Mouse (Mus musculus) ES-Bruce4 (cell line): ENCODE results near the gene Nol4l. TPM values are rescaled to one million over a fixed set of nuclear protein-coding genes. Genes with fewer than 3 reads are reported as not detected.
"Not testable (repeated sequence)": the region's sequence is repeated elsewhere in the genome, so short reads cannot be mapped to it uniquely, and the experiment has no call there.

ENCODE experiments used
- H3K27ac ChIP-seq: 2 replicates; pipeline ENCODE4 v1.5.1; 2012; ENCODE audit warnings: low read length, inconsistent platforms; ENCODE audit not compliant: insufficient read depth
- H3K27me3 ChIP-seq: 2 replicates; pipeline ENCODE4 v1.6.1; 2012; ENCODE audit warnings: mild to moderate bottlenecking, low read length, inconsistent platforms; ENCODE audit not compliant: control insufficient read depth, poor library complexity, insufficient read depth, severe bottlenecking
- H3K36me3 ChIP-seq: 2 replicates; pipeline ENCODE4 v1.6.1; 2012; ENCODE audit warnings: inconsistent platforms, mild to moderate bottlenecking, low read length, moderate library complexity; ENCODE audit not compliant: control insufficient read depth, poor library complexity, insufficient read depth, severe bottlenecking
- H3K4me1 ChIP-seq: one replicate; pipeline ENCODE4 v1.8.1; 2011; ENCODE audit warnings: low read length; ENCODE audit not compliant: control insufficient read depth, insufficient read depth
- H3K4me3 ChIP-seq: 2 replicates; pipeline ENCODE4 v1.5.1; 2011; ENCODE audit warnings: low read depth, mild to moderate bottlenecking, low read length
- H3K9ac ChIP-seq: 2 replicates; pipeline ENCODE4 v1.6.1; 2012; ENCODE audit warnings: low read depth, mild to moderate bottlenecking, inconsistent platforms; ENCODE audit not compliant: poor library complexity, severe bottlenecking
- H3K9me3 ChIP-seq: replicated peaks from 2 replicates; pipeline ENCODE4 v1.6.1; 2012; ENCODE audit warnings: mild to moderate bottlenecking, low read length, inconsistent platforms; ENCODE audit not compliant: control insufficient read depth, poor library complexity, insufficient read depth, severe bottlenecking
- CTCF ChIP-seq: IDR thresholded peaks from one replicate; pipeline ENCODE4 v1.8.1; 2011; ENCODE audit warnings: low read depth, low read length
- EP300 ChIP-seq: IDR thresholded peaks from 2 replicates; pipeline ENCODE4 v1.6.1; 2011; ENCODE audit warnings: low read depth, low read length; ENCODE audit not compliant: insufficient read depth
- POLR2A ChIP-seq: IDR thresholded peaks from one replicate; pipeline ENCODE4 v1.8.1; 2011; ENCODE audit warnings: low read length; ENCODE audit not compliant: insufficient read depth
- polyA plus RNA-seq: library from polyadenylated mRNA; stranded (reverse); fragments of >200 nt; gene quantifications from 2 replicates; pipeline ENCODE4 v1.2.4, GENCODE M21; 2011; ENCODE audit warnings: low read depth; ENCODE audit not compliant: missing spikeins, insufficient read depth, insufficient read length

Nol4l gene
- polyA plus RNA-seq, 1 experiment: 11.5 TPM

- H3K9me3 ChIP-seq: no peaks in the 10 kb centered on the region
- peak overlapping the region; percentile 88 for H3K27ac ChIP-seq
- no peak overlapping the region for H3K4me3 ChIP-seq
- H3K4me1 ChIP-seq: peaks cover 2% of the 10 kb centered on the region
- no peaks in the 10 kb centered on the region for H3K27me3 ChIP-seq
- H3K9ac ChIP-seq: no peak overlapping the region
- no peak for TF ChIP-seq CTCF
- no peak for TF ChIP-seq EP300
- no peak for TF ChIP-seq POLR2A
- peaks cover 30% of the 10 kb centered on the region for H3K36me3 ChIP-seq
These were observed 158.9 kb downstream of the Nol4l start for GRCm38 (mm10) chr2:153370871-153371270.

DNA sequence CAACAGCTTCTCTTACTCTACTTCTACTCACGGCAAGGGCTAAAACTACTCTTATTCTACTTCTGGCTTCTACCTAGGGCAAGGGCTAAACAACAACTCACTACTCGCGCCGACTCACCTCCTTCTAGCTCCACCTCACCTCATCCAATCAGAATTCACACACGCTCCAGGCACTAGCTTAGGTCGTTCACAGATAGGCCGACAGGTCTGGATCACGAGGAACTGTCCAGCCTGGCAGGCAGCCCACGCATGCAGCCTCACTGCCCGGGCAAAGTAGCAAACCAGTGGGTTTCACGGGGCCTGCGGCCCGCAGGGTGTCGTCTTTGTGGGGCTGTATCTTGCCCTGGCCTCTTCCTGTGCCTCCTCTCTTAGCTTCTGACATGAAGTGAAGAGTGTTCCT, 165.2 kb downstream of the Nol4l start:
- peaks cover 37% of the 10 kb centered on the region for H3K36me3 ChIP-seq
- H3K4me1 ChIP-seq, H3K4me3 ChIP-seq, H3K27me3 ChIP-seq, H3K9me3 ChIP-seq, H3K9ac ChIP-seq, H3K27ac ChIP-seq: not testable (repeated sequence)

GRCm38 (mm10) chr2:153361101-153361710, 168.6 kb downstream of the Nol4l start:
- Histone ChIP-seq H3K4me3 (no peak overlapping the region), H3K9me3 (no peaks in the 10 kb centered on the region), H3K9ac (no peak overlapping the region), H3K27ac (no peak overlapping the region), H3K4me1 (peaks cover 2% of the 10 kb centered on the region), H3K27me3 (no peaks in the 10 kb centered on the region), H3K36me3 (peaks cover 27% of the 10 kb centered on the region)
- TF ChIP-seq POLR2A (no peak), EP300 (no peak), CTCF (no peak)

Other genes starting within 250 kb of the Nol4l start
- gene Kif3b, start 238.6 kb downstream of the Nol4l start, polyA plus RNA-seq: 14.7 and 16.8 TPM in 2 replicates
- gene Asxl1, start 184.1 kb downstream of the Nol4l start, polyA plus RNA-seq: 55.7 and 63.3 TPM in 2 replicates
- gene 4930404H24Rik, start 37.2 kb downstream of the Nol4l start, polyA plus RNA-seq: not detected in 2 replicates
- 16.5 and 18.0 TPM in 2 replicates for gene Commd7, start 102.8 kb upstream of the Nol4l start, polyA plus RNA-seq
- 105 and 112 TPM in 2 replicates for gene Dnmt3b, start 119.5 kb upstream of the Nol4l start, polyA plus RNA-seq
- gene Dnmt3c, start 166.7 kb upstream of the Nol4l start, polyA plus RNA-seq: 5.5 and 5.6 TPM in 2 replicates
- 184 and 190 TPM in 2 replicates for gene Mapre1, start 211.3 kb upstream of the Nol4l start, polyA plus RNA-seq
- 0.48 and 1.6 TPM in 2 replicates for gene Efcab8, start 250.0 kb upstream of the Nol4l start, polyA plus RNA-seq